Mouse (Mus musculus) monocyte, adult 5-6 weeks (primary cell): ENCODE results near the gene 1700014D04Rik. TPM values are rescaled to one million over a fixed set of nuclear protein-coding genes. Genes with fewer than 3 reads are reported as not detected.

Experiments used
- ATAC-seq: fragments of 153-309, 156-312 bp; replicated peaks from 2 replicates; pipeline ENCODE4 v1.8.0; 2017; ENCODE audit warnings: mild to moderate bottlenecking; ENCODE audit not compliant: low TSS enrichment, insufficient number of reproducible peaks, severe bottlenecking, poor library complexity, low FRiP score
- total RNA-seq: library from RNA; stranded (forward); fragments of 200-1000, 200-491, 200-594 nt; gene quantifications from 3 replicates; pipeline ENCODE4 v1.2.3, GENCODE M21; 2017

The 1700014D04Rik gene
- total RNA-seq, 1 experiment from 2014 or later, result not detected

DNA sequence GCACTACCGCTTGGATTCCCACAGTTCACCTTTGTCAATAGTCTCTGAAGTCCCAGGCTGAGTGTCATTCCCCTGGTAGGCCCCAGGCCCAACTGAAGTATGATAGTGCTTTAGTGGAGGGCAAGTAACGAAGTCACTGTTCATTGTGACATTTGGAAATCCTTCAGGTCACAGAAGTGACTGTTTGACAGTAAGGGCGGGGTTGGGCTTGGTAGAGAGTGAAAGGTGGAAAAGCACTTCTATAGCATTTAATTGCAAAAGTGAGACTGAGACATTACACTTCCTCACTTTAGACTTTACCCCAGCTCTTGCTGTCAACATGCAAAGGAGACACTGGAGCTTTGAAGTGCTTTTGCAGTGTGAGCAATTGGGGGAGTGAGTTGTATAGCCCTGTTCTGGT, 52.5 kb downstream of the 1700014D04Rik start, which contains the start of gene 4921517D22Rik:
TSS of gene 4921517D22Rik (minus strand) at position 101 of the 400 bp plus-strand sequence.
- ATAC-seq, result no peak

- ATAC-seq, result no peak
These were observed 55.1 kb downstream of the 1700014D04Rik start for GRCm38 (mm10) chr13:59691478-59691877.

Other genes with a start within 250 kb of the 1700014D04Rik start
- gene Agtpbp1, start 161.5 kb downstream of the 1700014D04Rik start, total RNA-seq, result 36.3 to 81.8 TPM (median 81.6 TPM) in 3 replicates
- gene Naa35, start 161.5 kb downstream of the 1700014D04Rik start, total RNA-seq, result 23.8 to 64.8 TPM (median 30.9 TPM) in 3 replicates
- gene Golm1, start 70.9 kb downstream of the 1700014D04Rik start, total RNA-seq, result 42.8 to 82.0 TPM (median 46.1 TPM) in 3 replicates
- not detected in 3 replicates for gene 4921517D22Rik, start 52.6 kb downstream of the 1700014D04Rik start, total RNA-seq
- not detected in 3 replicates for gene Spata31d1a, start 36.4 kb downstream of the 1700014D04Rik start, total RNA-seq
- 0.19 TPM in 1 of 3 replicates, not detected in the others for gene Spata31d1b, start 34.5 kb downstream of the 1700014D04Rik start, total RNA-seq
- gene Spata31d1d, start 15.0 kb downstream of the 1700014D04Rik start, total RNA-seq, result not detected in 3 replicates
- gene Isca1, start 23.1 kb upstream of the 1700014D04Rik start, total RNA-seq, result 57.1 to 69.2 TPM (median 64.4 TPM) in 3 replicates
- gene Gm49354, start 35.5 kb upstream of the 1700014D04Rik start, total RNA-seq, result 9.7 to 54.7 TPM (median 19.1 TPM) in 3 replicates
- 227 to 337 TPM (median 264 TPM) in 3 replicates for gene Tut7, start 76.4 kb upstream of the 1700014D04Rik start, total RNA-seq